Mouse (Mus musculus) naive thymus-derived CD4-positive, alpha-beta T cell, adult 2 months (primary cell): Measurements from ENCODE around the gene Olfr785.
"Not testable (repeated sequence)": the region's sequence is repeated elsewhere in the genome, so short reads cannot be mapped to it uniquely, and the experiment has no call there.

Experiments used
- DNase-seq: peaks from one replicate; pipeline ENCODE4 v3.0.0-alpha.2; 2011; ENCODE audit warnings: low read depth

Olfr785 gene

GRCm38 (mm10) chr10:129405126-129405525 is at the start of gene Olfr785:
Gene Olfr785, plus strand, starts transcription at chr10:129405426.
- no peak for DNase-seq

- DNase-seq = not testable (repeated sequence)
These were observed 48.7 kb upstream of the Olfr785 start for GRCm38 (mm10) chr10:129356496-129356895.

GRCm38 (mm10) chr10:129357307-129357706 is 47.9 kb upstream of the Olfr785 start:
- DNase-seq = no peak

- DNase-seq = not testable (repeated sequence)
These were observed 31.2 kb upstream of the Olfr785 start for GRCm38 (mm10) chr10:129374051-129374450.

DNA sequence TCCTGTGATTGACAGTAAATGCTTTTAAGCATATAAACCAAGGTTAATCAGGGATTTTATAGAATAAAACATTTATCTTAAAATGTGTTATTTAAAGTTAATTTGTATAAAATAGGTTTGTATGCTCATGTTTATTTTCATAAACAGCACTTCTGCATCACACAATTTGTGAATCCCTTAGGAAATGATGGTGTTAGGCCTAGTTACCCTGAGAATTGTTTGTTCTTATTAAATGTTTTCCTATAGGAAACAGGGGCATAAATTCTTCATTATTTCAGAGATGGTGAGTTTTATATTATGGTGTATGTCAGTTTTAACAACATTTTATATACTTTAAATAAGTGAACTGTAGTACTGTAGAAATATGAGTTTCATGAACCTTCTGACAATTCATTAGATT is 21.4 kb upstream of the Olfr785 start, which contains the start of gene Olfr784:
Gene Olfr784, plus strand, starts transcription at position 301 of the 400 bp plus-strand sequence.
- DNase-seq = no peak

GRCm38 (mm10) chr10:129400892-129401291 is 4.3 kb upstream of the Olfr785 start:
- DNase-seq = no peak

- DNase-seq = no peak
These were observed 21.8 kb downstream of the Olfr785 start, which contains the start of gene Olfr786 for GRCm38 (mm10) chr10:129427006-129427405. Gene Olfr786, plus strand, starts transcription at chr10:129427306.
